In the genomic region with DNA sequence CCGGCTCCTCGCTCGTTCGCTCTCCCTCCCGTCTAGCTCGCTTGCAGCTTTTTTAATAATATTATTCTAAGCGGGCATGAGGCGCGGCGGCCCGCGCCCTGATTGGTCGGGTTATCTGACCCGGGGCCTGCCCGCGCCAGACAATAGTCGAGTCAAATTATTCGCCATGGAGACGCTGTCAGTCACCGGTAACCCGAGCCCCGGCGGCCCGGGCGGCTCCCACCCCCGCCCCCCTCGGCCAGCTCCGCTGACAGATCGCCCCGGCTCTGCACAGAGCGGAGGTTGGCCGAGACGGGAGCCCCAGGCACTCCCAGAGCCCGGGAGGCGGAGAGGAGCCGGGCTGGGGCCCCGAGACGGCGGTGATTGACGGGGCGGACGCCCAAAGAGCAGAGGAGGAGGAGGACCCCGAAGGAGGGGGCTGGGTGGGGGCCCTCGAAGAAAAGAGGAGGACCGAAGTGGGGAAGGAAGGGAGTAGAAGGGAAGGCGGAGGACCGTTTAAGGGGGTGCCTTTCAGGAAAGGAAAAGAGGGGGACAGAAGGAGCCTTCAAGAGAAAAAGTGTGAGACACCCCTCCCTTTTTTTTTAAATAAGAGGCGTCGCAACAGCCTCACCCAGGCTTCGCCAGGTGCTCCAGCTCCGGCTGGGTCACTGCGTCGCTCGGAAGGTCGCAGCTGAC, we compare ENCODE assay signal across 9 mouse cellular contexts. TPM values are rescaled to one million over a fixed set of nuclear protein-coding genes. Genes with fewer than 3 reads are reported as not detected.
A peak's percentile ranks its signal among the peaks of the same experiment; 100 is the strongest.
DNase-seq lines count a peak whose midpoint lies in the region; ATAC-seq and TF ChIP-seq lines count a peak whose summit lies in the region.
"Had no signal": no experiment of that assay in that cellular context is flagged by ENCODE, and none has a peak within 500 bp of the region (broad histone marks: within the 10 kb centered on the region; RNA-seq: fewer than 3 reads in every experiment).

A gene (minus strand): TSS at position 39 of the 675 bp plus-strand sequence.

- no peak for DNase-seq in kidney, adult 8-10 months
- DNase-seq in embryonic facial prominence, embryonic 14.5 days (ENCODE audit: low spot score): peak; percentile 97
- DNase-seq in liver: peak; percentile 55
- peak; percentile 7 for DNase-seq in midbrain, postnatal 0 days (ENCODE audit: low spot score)
- no peak for DNase-seq in right cerebral cortex, postnatal 14 days
- no peak for DNase-seq in spleen, postnatal 14 days (ENCODE audit: low spot score in 2 of 2)

- H3K27me3 ChIP-seq in kidney, embryonic 15.5 days: peaks cover 95% of the 10 kb centered on the region
- peaks cover 67% of the 10 kb centered on the region for H3K27me3 ChIP-seq in embryonic facial prominence, embryonic 14.5 days (replicated peaks; ENCODE audit: control insufficient read depth, insufficient read depth, low read length)
- H3K27me3 ChIP-seq in heart, embryonic 16.5 days (ENCODE audit: control insufficient read depth, insufficient read depth, low read length): peaks cover 87% of the 10 kb centered on the region
- peaks cover 76% of the 10 kb centered on the region for H3K27me3 ChIP-seq in midbrain, postnatal 0 days (ENCODE audit: insufficient read depth, low read length)

- H3K9me3 ChIP-seq in kidney, embryonic 15.5 days (replicated peaks): no peaks in the 10 kb centered on the region
- no peaks in the 10 kb centered on the region for H3K9me3 ChIP-seq in embryonic facial prominence, embryonic 14.5 days (ENCODE audit: control insufficient read depth, low read length)
- no peaks in the 10 kb centered on the region for H3K9me3 ChIP-seq in heart, embryonic 16.5 days (replicated peaks; ENCODE audit: control insufficient read depth, low read length)
- H3K9me3 ChIP-seq in midbrain, postnatal 0 days (ENCODE audit: low read length): no peaks in the 10 kb centered on the region

- WGBS in kidney, embryonic 15.5 days: 1% methylated on average over 55 of the region's 55 CpGs
- WGBS in embryonic facial prominence, embryonic 14.5 days: under 1% methylated on average over 46 of the region's 55 CpGs
- under 1% methylated on average over 55 of the region's 55 CpGs for WGBS in heart, embryonic 16.5 days
- under 1% methylated on average over 55 of the region's 55 CpGs for WGBS in midbrain, postnatal 0 days

- H3K4me3 ChIP-seq in kidney, embryonic 15.5 days (replicated peaks): peak within 1 kb of the TSS; percentile 57
- H3K4me3 ChIP-seq in embryonic facial prominence, embryonic 14.5 days (ENCODE audit: low read depth, low read length): peak within 1 kb of the TSS; percentile 66
- peak within 1 kb of the TSS; percentile 62 for H3K4me3 ChIP-seq in heart, embryonic 16.5 days (ENCODE audit: low read length)
- peak within 1 kb of the TSS; percentile 31 for H3K4me3 ChIP-seq in midbrain, postnatal 0 days (ENCODE audit: low read depth, low read length)

- peaks cover 60% of the 10 kb centered on the region for H3K4me1 ChIP-seq in kidney, embryonic 15.5 days
- peaks cover 21% of the 10 kb centered on the region for H3K4me1 ChIP-seq in embryonic facial prominence, embryonic 14.5 days (ENCODE audit: control insufficient read depth, insufficient read depth, low read length)
- H3K4me1 ChIP-seq in heart, embryonic 16.5 days (ENCODE audit: control insufficient read depth, insufficient read depth, low read length): peaks cover 22% of the 10 kb centered on the region
- no peaks in the 10 kb centered on the region for H3K4me1 ChIP-seq in midbrain, postnatal 0 days (ENCODE audit: insufficient read depth, low read length)

- peak; percentile 92 for ATAC-seq in kidney, embryonic 15.5 days (replicated peaks; ENCODE audit: low FRiP score)
- peak; percentile 96 for ATAC-seq in embryonic facial prominence, embryonic 14.5 days (ENCODE audit: low read depth)
- ATAC-seq in heart, embryonic 16.5 days (replicated peaks; ENCODE audit: extremely low read depth, insufficient read depth, low FRiP score): peak; percentile 87
- ATAC-seq in midbrain, postnatal 0 days (ENCODE audit: low FRiP score): peak; percentile 59

- H3K36me3 ChIP-seq in kidney, embryonic 15.5 days: no peaks in the 10 kb centered on the region
- H3K36me3 ChIP-seq in embryonic facial prominence, embryonic 14.5 days (ENCODE audit: control insufficient read depth, insufficient read depth, low read length): peaks cover 9% of the 10 kb centered on the region
- no peaks in the 10 kb centered on the region for H3K36me3 ChIP-seq in heart, embryonic 16.5 days (ENCODE audit: control insufficient read depth, insufficient read depth)
- no peaks in the 10 kb centered on the region for H3K36me3 ChIP-seq in midbrain, postnatal 0 days (ENCODE audit: insufficient read depth, low read length)

- peak within 1 kb of the TSS; percentile 74 for H3K4me2 ChIP-seq in kidney, embryonic 15.5 days
- H3K4me2 ChIP-seq in embryonic facial prominence, embryonic 14.5 days (ENCODE audit: low read depth, low read length): peak within 1 kb of the TSS; percentile 72
- H3K4me2 ChIP-seq in heart, embryonic 16.5 days (ENCODE audit: low read depth, low read length): peak within 1 kb of the TSS; percentile 90
- peak within 1 kb of the TSS; percentile 59 for H3K4me2 ChIP-seq in midbrain, postnatal 0 days (ENCODE audit: low read depth, low read length, poor library complexity, severe bottlenecking)

- H3K27ac ChIP-seq in kidney, embryonic 15.5 days: peak within 1 kb of the TSS; percentile 84
- peak within 1 kb of the TSS; percentile 90 for H3K27ac ChIP-seq in embryonic facial prominence, embryonic 14.5 days (replicated peaks; ENCODE audit: low read depth, low read length)
- no peak within 1 kb of the TSS for H3K27ac ChIP-seq in heart, embryonic 16.5 days (ENCODE audit: low read length)
- H3K27ac ChIP-seq in midbrain, postnatal 0 days (ENCODE audit: low read depth, low read length): no peak within 1 kb of the TSS

- H3K9ac ChIP-seq in kidney, embryonic 15.5 days: peak within 1 kb of the TSS; percentile 62
- H3K9ac ChIP-seq in embryonic facial prominence, embryonic 14.5 days (ENCODE audit: low read depth, low read length): peak within 1 kb of the TSS; percentile 92
- peak within 1 kb of the TSS; percentile 52 for H3K9ac ChIP-seq in heart, embryonic 16.5 days (ENCODE audit: low read length)
- no peak within 1 kb of the TSS for H3K9ac ChIP-seq in midbrain, postnatal 0 days (replicated peaks; ENCODE audit: low read length, poor library complexity, severe bottlenecking)

- TF ChIP-seq CTCF in midbrain, postnatal 0 days (IDR thresholded peaks at IDR 0.05): no peak

RNA-seq across cellular contexts. Expression of the gene that starts here (rescaled TPM):
- polyA plus RNA-seq in kidney, embryonic 15.5 days (2015; fragmentation: Nextera tagmentation; extraction: Ambion mirVana): 16.9 and 18.9 TPM in 2 replicates
- polyA plus RNA-seq in embryonic facial prominence, embryonic 14.5 days (2014; fragmentation: Nextera tagmentation; extraction: Ambion mirVana): 12.5 and 13.2 TPM in 2 replicates
- 0.62 and 1.0 TPM in 2 replicates for polyA plus RNA-seq in heart, embryonic 16.5 days (2015; fragmentation: Nextera tagmentation; extraction: Ambion mirVana)
- 0.24 and 1.3 TPM in 2 replicates for total RNA-seq in midbrain, postnatal 0 days (2014; rRNA removed)
- polyA plus RNA-seq in midbrain, postnatal 0 days (2015; fragmentation: Nextera tagmentation; extraction: Ambion mirVana): 0.17 and 0.39 TPM in 2 replicates
- polyA plus RNA-seq: large intestine, adult 2 months had no signal

Comparison
In these comparisons a context has a peak if more than half of its experiments do, and no peak if none do; other contexts are left out.
1. H3K27ac ChIP-seq: peak in kidney, embryonic 15.5 days (single experiment) and embryonic facial prominence, embryonic 14.5 days (single experiment); none in heart, embryonic 16.5 days (single experiment) and midbrain, postnatal 0 days (single experiment).
2. DNase-seq: peak in embryonic facial prominence, embryonic 14.5 days (single experiment), liver (single experiment) and midbrain, postnatal 0 days (single experiment); none in kidney, adult 8-10 months (0 of 2), right cerebral cortex, postnatal 14 days (single experiment) and spleen, postnatal 14 days (0 of 2).
3. Peak in every context shown above with its lines, with median percentiles within 50 percentile points of each other: ATAC-seq, H3K4me2 ChIP-seq and H3K4me3 ChIP-seq.